In the genomic region with DNA sequence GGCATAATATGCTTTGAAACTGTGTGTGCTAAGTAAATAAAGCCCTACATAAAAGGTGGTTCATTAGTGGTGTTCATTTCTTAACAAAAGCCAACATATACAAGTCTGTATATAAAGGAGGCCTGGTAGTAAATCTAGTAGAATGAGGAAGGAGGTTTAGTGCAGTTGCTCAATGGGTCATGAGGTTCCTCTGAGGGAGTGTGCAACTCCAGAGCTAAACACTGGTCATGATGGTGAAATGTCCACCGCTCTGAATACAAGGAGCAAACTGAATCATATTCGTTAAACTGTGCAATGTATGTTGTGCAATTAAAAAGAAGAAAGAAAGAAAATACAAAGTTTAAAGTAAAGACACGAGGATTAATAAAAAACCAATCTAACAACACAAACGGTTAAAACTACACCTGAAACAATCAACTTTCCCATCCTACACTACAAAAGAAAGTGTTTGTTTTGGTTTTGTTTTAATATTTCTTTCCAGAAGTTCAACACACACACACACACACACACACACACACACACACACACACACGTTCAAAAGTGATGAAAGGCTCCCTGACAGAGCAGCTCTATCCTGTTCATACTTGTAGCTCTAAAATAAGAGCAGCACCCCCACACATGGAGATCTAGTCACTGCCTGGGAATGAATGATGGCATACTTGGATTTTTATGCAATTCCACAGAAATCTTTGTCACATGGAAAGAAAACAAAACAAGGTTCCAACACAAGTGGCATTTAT, we compare ENCODE assay signal across 20 mouse cellular contexts. TPM values are rescaled to one million over a fixed set of nuclear protein-coding genes. Genes with fewer than 3 reads are reported as not detected.
A peak's percentile ranks its signal among the peaks of the same experiment; 100 is the strongest.
DNase-seq lines count a peak whose midpoint lies in the region; ATAC-seq lines count a peak whose summit lies in the region.
"Had no signal": no experiment of that assay in that cellular context is flagged by ENCODE, and none has a peak within 500 bp of the region (broad histone marks: within the 10 kb centered on the region; RNA-seq: fewer than 3 reads in every experiment).

No protein-coding gene starts in this region.

- DNase-seq in fat pad, adult 2 months (ENCODE audit: extremely low read depth, low read depth, low spot score), result peak; percentile 68
- DNase-seq in lung, postnatal 25 days (ENCODE audit: low spot score), result peak; percentile 43
- DNase-seq in urinary bladder, postnatal 14 days (ENCODE audit: low spot score), result no peak
- DNase-seq in kidney, postnatal 10 days, result no peak
- no peak for DNase-seq in hindbrain, embryonic 11.5 days (ENCODE audit: low spot score)
- DNase-seq: adrenal gland, postnatal 36 days; cerebellum, adult 9-10 months; gastrocnemius, postnatal 10 days; kidney, adult 2 months; kidney, postnatal 36 days; right cerebral cortex, postnatal 4 days; thymus, postnatal 4 days had no signal

- no peaks in the 10 kb centered on the region for H3K36me3 ChIP-seq in liver, embryonic 16.5 days (ENCODE audit: control insufficient read depth, insufficient read depth)
- H3K36me3 ChIP-seq in liver, embryonic 12.5 days, result no peaks in the 10 kb centered on the region
- H3K36me3 ChIP-seq in hindbrain, embryonic 11.5 days (ENCODE audit: control insufficient read depth, insufficient read depth, low read length), result no peaks in the 10 kb centered on the region
- H3K36me3 ChIP-seq: forebrain, embryonic 10.5 days; hindbrain, embryonic 15.5 days; neural tube, embryonic 13.5 days had no signal

- WGBS in liver, embryonic 16.5 days (ENCODE audit: insufficient replicate concordance), result 44% methylated on average over 5 of the region's 5 CpGs
- WGBS in liver, embryonic 12.5 days (ENCODE audit: insufficient replicate concordance), result 55% methylated on average over 5 of the region's 5 CpGs
- WGBS in hindbrain, embryonic 11.5 days, result 73% methylated on average over 5 of the region's 5 CpGs

- no peaks in the 10 kb centered on the region for H3K27me3 ChIP-seq in liver, embryonic 16.5 days (ENCODE audit: control insufficient read depth, insufficient read depth, low read depth, low read length)
- H3K27me3 ChIP-seq in liver, embryonic 12.5 days (replicated peaks), result no peaks in the 10 kb centered on the region
- H3K27me3 ChIP-seq in hindbrain, embryonic 11.5 days (ENCODE audit: control insufficient read depth, insufficient read depth, low read length), result no peaks in the 10 kb centered on the region
- H3K27me3 ChIP-seq: hindbrain, embryonic 15.5 days; neural tube, embryonic 13.5 days had no signal

- H3K9ac ChIP-seq in liver, embryonic 16.5 days (ENCODE audit: low read depth, low read length), result no peak overlapping the region
- no peak overlapping the region for H3K9ac ChIP-seq in liver, embryonic 12.5 days
- no peak overlapping the region for H3K9ac ChIP-seq in hindbrain, embryonic 11.5 days (ENCODE audit: low read depth, low read length)
- H3K9ac ChIP-seq: hindbrain, embryonic 15.5 days; liver, embryonic 14.5 days; neural tube, embryonic 13.5 days had no signal

- no peaks in the 10 kb centered on the region for H3K9me3 ChIP-seq in liver, embryonic 16.5 days (replicated peaks; ENCODE audit: control insufficient read depth, low read length)
- no peaks in the 10 kb centered on the region for H3K9me3 ChIP-seq in liver, embryonic 12.5 days (replicated peaks)
- no peaks in the 10 kb centered on the region for H3K9me3 ChIP-seq in hindbrain, embryonic 11.5 days (ENCODE audit: control insufficient read depth, low read length)
- H3K9me3 ChIP-seq: forebrain, embryonic 10.5 days; hindbrain, embryonic 15.5 days; neural tube, embryonic 13.5 days had no signal

- no peak overlapping the region for H3K4me2 ChIP-seq in liver, embryonic 16.5 days (ENCODE audit: low read depth, low read length)
- H3K4me2 ChIP-seq in liver, embryonic 12.5 days, result no peak overlapping the region
- H3K4me2 ChIP-seq in hindbrain, embryonic 11.5 days (replicated peaks; ENCODE audit: low read depth, low read length), result no peak overlapping the region
- H3K4me2 ChIP-seq: hindbrain, embryonic 15.5 days; neural tube, embryonic 13.5 days had no signal

- H3K4me1 ChIP-seq in liver, embryonic 16.5 days (ENCODE audit: control insufficient read depth, low read depth, low read length), result no peaks in the 10 kb centered on the region
- no peaks in the 10 kb centered on the region for H3K4me1 ChIP-seq in liver, embryonic 12.5 days
- no peaks in the 10 kb centered on the region for H3K4me1 ChIP-seq in hindbrain, embryonic 11.5 days (replicated peaks; ENCODE audit: control insufficient read depth, insufficient read depth, low read length)
- H3K4me1 ChIP-seq: forebrain, embryonic 10.5 days; hindbrain, embryonic 15.5 days; neural tube, embryonic 13.5 days had no signal

- peak; percentile 67 for ATAC-seq in liver, embryonic 16.5 days (ENCODE audit: low read depth)
- ATAC-seq in liver, embryonic 12.5 days, result no peak
- ATAC-seq in hindbrain, embryonic 11.5 days (ENCODE audit: low FRiP score), result no peak
- ATAC-seq: activated CD4-positive, CD25-positive, alpha-beta regulatory T cell, adult 4 months; Patski had no signal

- H3K4me3 ChIP-seq in liver, embryonic 16.5 days (ENCODE audit: low read depth, low read length), result no peak overlapping the region
- no peak overlapping the region for H3K4me3 ChIP-seq in liver, embryonic 12.5 days
- no peak overlapping the region for H3K4me3 ChIP-seq in hindbrain, embryonic 11.5 days (ENCODE audit: low read depth, low read length)
- H3K4me3 ChIP-seq: forebrain, embryonic 10.5 days; hindbrain, embryonic 15.5 days; neural tube, embryonic 13.5 days had no signal

- no peak overlapping the region for H3K27ac ChIP-seq in liver, embryonic 16.5 days (ENCODE audit: low read length)
- no peak overlapping the region for H3K27ac ChIP-seq in liver, embryonic 12.5 days
- H3K27ac ChIP-seq in hindbrain, embryonic 11.5 days (ENCODE audit: low read depth, low read length), result no peak overlapping the region
- H3K27ac ChIP-seq: forebrain, embryonic 10.5 days; hindbrain, embryonic 15.5 days; liver, embryonic 14.5 days; neural tube, embryonic 13.5 days had no signal

RNA-seq across cellular contexts. Expression of a gene that starts 11.9 kb away (rescaled TPM):
- 2.1 and 2.2 TPM in 2 replicates for polyA plus RNA-seq in liver, embryonic 16.5 days (2015; fragmentation: Nextera tagmentation; extraction: Ambion mirVana)
- 0.30 and 0.50 TPM in 2 replicates for polyA plus RNA-seq in liver, embryonic 12.5 days (2016; fragmentation: Nextera tagmentation; extraction: Ambion mirVana)
- 0.08 and 0.38 TPM in 2 replicates for polyA plus RNA-seq in hindbrain, embryonic 11.5 days (2014; fragmentation: Nextera tagmentation; extraction: Ambion mirVana)
- polyA plus RNA-seq: forebrain, embryonic 10.5 days had no signal

Comparison
In these comparisons a context has a peak if more than half of its experiments do, and no peak if none do; other contexts are left out.
1. DNase-seq: peak in fat pad, adult 2 months (single experiment) and lung, postnatal 25 days (single experiment); none in urinary bladder, postnatal 14 days (single experiment), kidney, postnatal 10 days (single experiment) and hindbrain, embryonic 11.5 days (single experiment).